Mouse (Mus musculus) neural tube, embryonic 12.5 days (tissue): ENCODE measurements at regions not wholly inside any gene's neighbourhood (a gene's known extent, or its start where the extent isn't known, plus 50 kb on each side); places are given as distances from the start of the nearest gene placed in this dataset.
"Not testable (repeated sequence)": the region's sequence is repeated elsewhere in the genome, so short reads cannot be mapped to it uniquely, and the experiment has no call there.

Experiments
- ATAC-seq: fragments of 200-750 bp; cut with Nextera tagmentation; 2 replicates; pipeline ENCODE4 v1.8.0; 2017; ENCODE audit warnings: low read depth, mild to moderate bottlenecking, moderate TSS enrichment, moderate library complexity; ENCODE audit not compliant: low FRiP score
- H3K27ac ChIP-seq: fragments of 300-500 bp; sonication (generic); 2 replicates; pipeline ENCODE4 v1.5.1; 2016
- H3K27me3 ChIP-seq: fragments of 300-500 bp; sonication (generic); replicated peaks from 2 replicates; pipeline ENCODE4 v1.6.1; 2016; ENCODE audit warnings: mild to moderate bottlenecking
- H3K36me3 ChIP-seq: fragments of 300-500 bp; sonication (generic); 2 replicates; pipeline ENCODE4 v1.6.1; 2016; ENCODE audit warnings: mild to moderate bottlenecking
- H3K4me1 ChIP-seq: fragments of 300-500 bp; sonication (generic); 2 replicates; pipeline ENCODE4 v1.6.1; 2016
- H3K4me2 ChIP-seq: fragments of 300-500 bp; sonication (generic); replicated peaks from 2 replicates; pipeline ENCODE4 v1.6.1; 2016; ENCODE audit warnings: mild to moderate bottlenecking
- H3K4me3 ChIP-seq: fragments of 300-500 bp; sonication (generic); 2 replicates; pipeline ENCODE4 v1.5.1; 2016
- H3K9ac ChIP-seq: fragments of 300-500 bp; sonication (generic); 2 replicates; pipeline ENCODE4 v1.6.1; 2016; ENCODE audit warnings: mild to moderate bottlenecking
- H3K9me3 ChIP-seq: fragments of 300-500 bp; sonication (generic); 2 replicates; pipeline ENCODE4 v1.6.1; 2016; ENCODE audit warnings: mild to moderate bottlenecking
- WGBS: fragments of 180-500 bp; shearing (Covaris S2); methylation state at CpG from one replicate; pipeline ENCODE4 v1.1.7; 2016; 5-methylcytosine and 5-hydroxymethylcytosine counted together

DNA sequence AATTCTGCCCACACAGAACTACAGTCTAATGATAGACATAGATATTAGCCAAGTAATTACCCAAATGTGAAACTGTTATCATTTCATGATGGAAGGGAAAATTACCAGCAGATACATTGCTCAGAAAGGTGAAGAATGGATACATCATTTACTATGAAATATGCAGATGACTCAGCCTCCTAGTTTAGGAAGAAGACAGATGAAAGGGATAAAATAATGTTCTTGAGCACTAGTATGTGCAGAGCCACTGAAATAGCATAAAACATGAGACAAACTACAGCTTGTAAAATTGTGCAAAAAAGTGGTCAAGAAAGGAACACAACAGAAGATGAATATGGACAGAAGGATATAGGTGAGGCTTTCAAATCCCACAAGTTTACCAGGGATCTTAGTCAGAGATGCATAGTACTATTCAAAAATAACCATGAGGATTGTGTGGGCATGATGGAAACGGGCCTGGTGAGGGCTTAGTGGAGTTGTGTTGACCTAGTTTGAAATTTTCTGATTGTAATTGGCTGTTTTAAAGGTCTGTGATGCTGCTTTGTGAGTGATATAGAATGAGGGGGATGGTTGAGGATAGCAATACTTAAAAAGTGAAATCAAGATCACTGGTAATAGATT lies 883.3 kb downstream of the Dnajb9 start:
- 75% methylated on average over 1 of the region's 1 CpGs for WGBS
- no peak overlapping the region for H3K4me3 ChIP-seq
- no peak overlapping the region for H3K9ac ChIP-seq
- no peaks in the 10 kb centered on the region for H3K36me3 ChIP-seq
- no peak overlapping the region for H3K27ac ChIP-seq
- H3K9me3 ChIP-seq, result no peaks in the 10 kb centered on the region
- H3K4me2 ChIP-seq, result no peak overlapping the region
- H3K4me1 ChIP-seq, result no peaks in the 10 kb centered on the region
- ATAC-seq, result no peak
- H3K27me3 ChIP-seq, result no peaks in the 10 kb centered on the region

DNA sequence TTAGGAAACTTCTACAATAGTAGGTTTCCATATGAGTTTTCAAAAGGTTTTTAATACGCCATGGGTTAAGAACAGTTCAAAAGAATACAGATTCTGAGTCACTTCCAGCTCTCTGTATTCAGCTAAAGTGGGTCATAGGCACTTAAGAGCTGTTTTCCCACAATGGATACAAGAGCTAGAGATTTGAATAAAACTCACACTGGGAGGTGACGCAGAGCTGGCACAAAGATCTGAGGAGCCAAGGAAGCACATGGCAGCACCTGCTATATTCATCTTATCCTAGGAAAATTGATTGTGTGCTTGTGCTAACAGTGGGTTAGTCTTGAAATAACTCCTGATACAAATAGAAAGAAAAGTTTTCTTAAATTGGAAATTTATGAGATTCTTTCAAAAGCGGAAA lies 899.8 kb downstream of the Dnajb9 start:
- no peaks in the 10 kb centered on the region for H3K27me3 ChIP-seq
- H3K27ac ChIP-seq, result no peak overlapping the region
- H3K36me3 ChIP-seq, result no peaks in the 10 kb centered on the region
- H3K9ac ChIP-seq, result no peak overlapping the region
- WGBS, result 90% methylated on average over 3 of the region's 3 CpGs
- ATAC-seq, result no peak
- no peaks in the 10 kb centered on the region for H3K9me3 ChIP-seq
- no peak overlapping the region for H3K4me3 ChIP-seq
- no peaks in the 10 kb centered on the region for H3K4me1 ChIP-seq
- H3K4me2 ChIP-seq, result no peak overlapping the region

DNA sequence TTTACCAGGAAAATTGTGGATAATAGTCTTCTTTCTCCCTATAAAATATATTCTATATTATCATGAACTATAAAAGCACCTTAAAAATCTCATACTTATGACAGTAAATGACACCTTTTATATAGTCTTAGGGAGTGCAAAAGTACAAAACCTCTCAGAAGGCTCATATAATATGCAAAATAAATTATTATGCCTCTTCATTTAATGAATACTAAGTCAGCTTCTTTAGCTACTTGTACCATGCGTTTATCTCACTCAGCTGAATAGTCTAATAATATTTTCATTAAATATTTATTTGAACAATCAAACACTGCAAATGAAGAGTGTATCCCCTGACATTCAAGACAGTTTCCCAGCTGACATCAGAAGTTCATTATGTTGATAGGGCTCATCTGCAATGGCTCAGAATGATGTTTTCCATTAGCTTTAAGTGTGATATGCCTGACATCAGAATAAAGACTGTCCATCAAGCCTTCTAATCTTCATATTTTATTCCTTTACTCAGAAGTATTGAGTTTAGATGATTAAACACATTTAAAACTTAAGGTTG lies 903.5 kb downstream of the Dnajb9 start:
- Histone ChIP-seq H3K9me3 (no peaks in the 10 kb centered on the region), H3K4me3 (no peak overlapping the region), H3K27me3 (no peaks in the 10 kb centered on the region), H3K36me3 (no peaks in the 10 kb centered on the region), H3K4me2 (no peak overlapping the region), H3K27ac (no peak overlapping the region), H3K4me1 (no peaks in the 10 kb centered on the region), H3K9ac (no peak overlapping the region)
- WGBS, result 73% methylated on average over 1 of the region's 1 CpGs
- peak; percentile 63 for ATAC-seq

DNA sequence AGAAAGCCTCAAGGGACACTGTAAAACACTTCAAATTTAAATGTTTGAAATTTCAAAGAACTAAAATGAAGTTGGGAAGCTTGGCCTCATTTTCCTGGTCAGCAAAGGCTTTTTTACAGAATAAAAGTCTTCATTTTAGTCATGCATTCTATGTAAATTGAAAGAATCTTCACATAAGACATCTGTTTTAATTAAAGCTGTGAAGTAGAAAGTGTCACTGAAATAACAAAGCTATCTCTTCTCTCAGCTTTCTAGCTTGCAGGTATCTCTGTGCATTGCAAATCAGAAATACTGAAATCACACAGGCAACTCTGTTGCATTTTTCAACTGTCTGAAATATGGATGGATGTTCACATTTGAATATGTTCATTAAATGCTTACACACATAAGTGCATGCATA lies 909.6 kb downstream of the Dnajb9 start:
- H3K27me3 ChIP-seq, result no peaks in the 10 kb centered on the region
- no peak overlapping the region for H3K4me3 ChIP-seq
- H3K36me3 ChIP-seq, result no peaks in the 10 kb centered on the region
- no peak for ATAC-seq
- H3K27ac ChIP-seq, result no peak overlapping the region
- H3K4me1 ChIP-seq, result no peaks in the 10 kb centered on the region
- no peak overlapping the region for H3K9ac ChIP-seq
- no peak overlapping the region for H3K4me2 ChIP-seq
- H3K9me3 ChIP-seq, result no peaks in the 10 kb centered on the region

DNA sequence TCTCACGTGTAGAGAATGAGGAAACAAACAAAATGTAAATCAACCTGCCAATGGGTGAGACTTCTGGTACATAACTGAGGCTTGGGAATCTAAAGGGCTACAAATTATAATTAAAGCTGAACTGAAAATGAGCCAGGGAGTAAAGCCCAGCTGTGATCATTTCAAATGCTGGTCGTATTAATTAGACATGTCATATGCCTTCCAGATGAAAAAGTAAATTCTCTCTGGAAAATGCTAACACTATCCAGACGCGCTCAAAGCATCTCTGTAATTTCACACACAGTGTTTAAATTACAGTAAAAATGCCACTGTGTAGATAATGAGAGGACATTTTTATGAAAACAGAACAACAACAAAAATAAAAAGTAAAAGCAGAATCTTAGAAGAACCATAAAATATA lies 929.7 kb downstream of the Dnajb9 start:
- H3K27me3 ChIP-seq, result no peaks in the 10 kb centered on the region
- no peak overlapping the region for H3K4me3 ChIP-seq
- H3K36me3 ChIP-seq, result no peaks in the 10 kb centered on the region
- WGBS, result 61% methylated on average over 4 of the region's 4 CpGs
- no peaks in the 10 kb centered on the region for H3K9me3 ChIP-seq
- no peaks in the 10 kb centered on the region for H3K4me1 ChIP-seq
- no peak overlapping the region for H3K9ac ChIP-seq
- H3K4me2 ChIP-seq, result no peak overlapping the region
- no peak for ATAC-seq
- no peak overlapping the region for H3K27ac ChIP-seq

DNA sequence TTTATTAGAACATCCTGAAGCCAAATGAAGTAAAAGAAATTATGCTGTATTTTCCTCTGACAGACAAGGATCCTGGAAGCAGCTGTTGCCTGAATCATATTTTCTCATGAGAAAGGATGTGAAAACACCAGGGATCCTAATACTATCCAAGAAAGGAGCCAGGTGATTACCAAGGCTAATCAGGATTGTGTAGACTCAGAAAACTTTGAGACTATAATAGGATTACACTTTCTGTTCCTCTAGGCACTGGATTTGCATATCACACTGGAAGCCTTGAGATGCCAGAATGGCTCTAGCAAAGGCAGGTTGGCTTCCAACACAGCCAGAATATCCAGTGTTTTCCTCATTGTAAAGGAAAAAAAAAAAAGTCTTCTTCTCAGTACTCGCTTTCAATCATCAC lies 945.1 kb downstream of the Dnajb9 start:
- no peak for ATAC-seq
- H3K36me3 ChIP-seq, result no peaks in the 10 kb centered on the region
- H3K4me2 ChIP-seq, result no peak overlapping the region
- no peaks in the 10 kb centered on the region for H3K9me3 ChIP-seq
- 78% methylated on average over 1 of the region's 1 CpGs for WGBS
- no peak overlapping the region for H3K27ac ChIP-seq
- no peaks in the 10 kb centered on the region for H3K4me1 ChIP-seq
- H3K4me3 ChIP-seq, result no peak overlapping the region
- H3K27me3 ChIP-seq, result no peaks in the 10 kb centered on the region
- no peak overlapping the region for H3K9ac ChIP-seq

DNA sequence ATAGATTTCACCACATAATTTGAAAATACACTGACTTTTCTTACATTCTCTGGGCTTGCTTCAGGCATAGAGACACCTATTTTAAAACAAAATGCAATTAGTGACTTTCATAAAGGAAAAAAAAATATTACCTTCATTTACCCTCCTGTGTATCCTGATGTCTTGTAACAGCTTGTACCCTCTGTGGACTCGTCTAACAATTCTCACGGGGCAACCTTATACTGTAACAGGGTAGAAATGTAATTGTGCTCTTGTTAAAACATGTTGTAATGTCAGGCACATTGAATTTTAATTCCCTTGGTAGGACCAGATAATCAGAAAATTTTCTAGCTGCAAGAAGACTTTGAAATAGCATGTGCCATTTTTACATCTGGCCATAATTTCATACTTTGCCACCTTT lies 946.3 kb downstream of the Dnajb9 start:
- no peaks in the 10 kb centered on the region for H3K4me1 ChIP-seq
- no peak overlapping the region for H3K9ac ChIP-seq
- no peak overlapping the region for H3K27ac ChIP-seq
- no peak for ATAC-seq
- H3K27me3 ChIP-seq, result no peaks in the 10 kb centered on the region
- H3K4me2 ChIP-seq, result no peak overlapping the region
- H3K4me3 ChIP-seq, result no peak overlapping the region
- 78% methylated on average over 2 of the region's 2 CpGs for WGBS
- H3K36me3 ChIP-seq, result no peaks in the 10 kb centered on the region
- no peaks in the 10 kb centered on the region for H3K9me3 ChIP-seq

DNA sequence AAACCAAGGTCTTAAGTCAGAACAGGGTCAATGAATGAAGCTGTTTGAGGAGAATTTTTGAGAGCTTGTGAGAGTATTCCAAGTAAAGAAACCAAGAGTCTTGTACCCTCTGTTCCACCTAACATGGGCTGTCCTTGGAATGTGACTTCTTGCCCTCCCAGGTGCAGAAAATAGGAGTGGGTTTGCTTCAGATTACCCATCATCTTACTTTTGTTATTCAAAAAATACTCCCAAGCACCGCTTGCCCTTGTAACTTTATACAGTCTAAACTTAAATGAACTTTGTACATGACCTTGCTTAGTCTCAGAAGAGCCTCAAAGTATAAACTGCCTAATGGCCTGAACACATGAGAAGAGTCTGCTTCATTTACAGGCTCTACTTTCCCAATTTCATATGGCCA lies 984.2 kb downstream of the Dnajb9 start:
- H3K4me1 ChIP-seq, result peaks cover 10% of the 10 kb centered on the region; the same call in 1 of the 2 replicates
- 83% methylated on average over 1 of the region's 1 CpGs for WGBS
- H3K27ac ChIP-seq, result no peak overlapping the region
- H3K36me3 ChIP-seq, result no peaks in the 10 kb centered on the region
- no peak overlapping the region for H3K4me2 ChIP-seq
- no peak overlapping the region for H3K4me3 ChIP-seq
- H3K27me3 ChIP-seq, result no peaks in the 10 kb centered on the region
- H3K9me3 ChIP-seq, result no peaks in the 10 kb centered on the region
- no peak overlapping the region for H3K9ac ChIP-seq
- no peak for ATAC-seq

DNA sequence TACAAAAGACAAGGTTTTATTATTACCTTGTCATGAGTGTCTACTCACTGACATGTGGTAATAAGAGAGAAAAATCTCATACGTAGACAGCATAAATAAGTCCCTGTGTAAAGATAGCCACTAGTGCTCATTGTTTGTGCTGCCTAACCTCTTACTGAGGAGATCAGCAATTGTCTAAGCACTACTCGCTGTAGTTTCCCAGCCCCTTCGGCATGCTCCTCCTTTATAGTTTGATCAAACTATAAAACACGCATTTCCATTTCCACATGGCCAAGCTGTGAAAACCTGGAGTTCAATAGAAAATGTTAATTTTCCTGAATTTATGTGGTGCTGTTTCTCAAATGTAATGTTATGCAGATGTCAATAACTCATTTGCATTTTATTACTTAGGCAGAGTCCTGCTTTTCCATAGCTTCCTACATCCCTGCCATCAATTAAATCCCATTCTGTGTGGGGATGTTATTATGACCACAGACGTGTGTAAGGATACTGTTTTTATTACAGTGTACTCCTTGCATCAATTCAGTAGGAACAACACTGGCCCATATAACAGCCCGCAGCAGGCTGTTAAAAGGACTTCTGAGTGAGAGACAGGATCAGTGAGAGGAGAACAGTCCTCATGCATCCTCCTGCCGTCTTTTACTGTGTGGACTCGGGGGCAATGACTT lies 986.2 kb downstream of the Dnajb9 start:
- peak; percentile 88 for ATAC-seq

DNA sequence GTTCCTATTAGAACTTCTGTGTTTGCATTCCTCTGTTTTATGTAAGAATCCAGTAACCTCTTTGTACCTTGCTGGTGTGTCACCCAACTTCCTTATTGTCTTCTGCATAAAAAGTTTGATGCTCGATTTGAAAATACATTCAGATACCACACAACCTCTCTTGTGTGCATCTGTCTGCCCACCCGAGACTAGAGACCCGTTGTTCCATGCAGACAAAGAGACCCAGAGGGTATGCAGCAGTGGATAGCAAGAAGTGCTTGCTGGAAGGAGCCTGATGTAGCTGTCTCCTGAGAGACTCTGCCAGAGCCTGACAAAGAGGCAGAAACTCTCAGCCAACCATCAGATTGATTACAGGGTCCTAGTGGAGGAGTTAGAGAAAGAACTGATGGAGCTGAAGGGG lies 997.8 kb downstream of the Dnajb9 start:
- H3K9me3 ChIP-seq, H3K36me3 ChIP-seq, H3K27ac ChIP-seq, H3K4me1 ChIP-seq, ATAC-seq, H3K4me3 ChIP-seq, H3K4me2 ChIP-seq, H3K9ac ChIP-seq, H3K27me3 ChIP-seq: not testable (repeated sequence)
- WGBS, result 86% methylated on average over 3 of the region's 3 CpGs

More for the DNA sequence above, 986.2 kb downstream of the Dnajb9 start:
- H3K4me1 ChIP-seq, result peaks cover 10% of the 10 kb centered on the region; the same call in 1 of the 2 replicates
- no peaks in the 10 kb centered on the region for H3K9me3 ChIP-seq
- no peaks in the 10 kb centered on the region for H3K36me3 ChIP-seq
- no peak overlapping the region for H3K27ac ChIP-seq
- no peaks in the 10 kb centered on the region for H3K27me3 ChIP-seq
- H3K9ac ChIP-seq, result no peak overlapping the region
- H3K4me2 ChIP-seq, result peak overlapping the region; percentile 46
- no peak overlapping the region for H3K4me3 ChIP-seq
- WGBS, result 20% methylated on average over 8 of the region's 8 CpGs

DNA sequence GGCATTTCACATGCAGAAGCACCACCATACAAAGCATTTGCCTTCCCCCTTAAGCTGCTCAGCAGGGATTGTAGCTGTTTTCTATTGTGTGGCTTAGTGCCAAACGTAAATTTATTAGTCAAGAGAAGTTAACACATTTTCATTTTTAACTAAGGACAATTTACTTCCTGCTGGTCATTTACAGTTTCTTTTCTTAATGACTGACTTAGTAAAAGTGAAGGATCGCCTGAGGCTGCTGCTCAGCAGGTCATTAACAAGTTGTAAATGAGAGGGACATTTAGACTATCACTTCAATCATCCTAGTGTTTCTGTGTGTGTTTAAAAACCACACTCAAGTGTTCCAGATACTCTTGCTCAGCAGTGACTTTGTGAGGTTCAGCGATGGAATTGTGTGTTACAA lies 1005.5 kb downstream of the Dnajb9 start:
- Histone ChIP-seq H3K4me2 (no peak overlapping the region), H3K36me3 (no peaks in the 10 kb centered on the region), H3K4me3 (no peak overlapping the region), H3K27ac (no peak overlapping the region), H3K27me3 (no peaks in the 10 kb centered on the region), H3K9ac (no peak overlapping the region), H3K9me3 (no peaks in the 10 kb centered on the region), H3K4me1 (no peaks in the 10 kb centered on the region)
- WGBS, result 8% methylated on average over 3 of the region's 3 CpGs
- no peak for ATAC-seq
